Mouse (Mus musculus) kidney, adult 8-10 months (tissue): ENCODE measurements at regions not wholly inside any gene's neighbourhood (a gene's known extent, or its start where the extent isn't known, plus 50 kb on each side); places are given as distances from the start of the nearest gene placed in this dataset.

ENCODE experiments used
- DNase-seq, 2 experiments: peaks; one replicate each; pipeline ENCODE4 v3.0.0; 2022

DNA sequence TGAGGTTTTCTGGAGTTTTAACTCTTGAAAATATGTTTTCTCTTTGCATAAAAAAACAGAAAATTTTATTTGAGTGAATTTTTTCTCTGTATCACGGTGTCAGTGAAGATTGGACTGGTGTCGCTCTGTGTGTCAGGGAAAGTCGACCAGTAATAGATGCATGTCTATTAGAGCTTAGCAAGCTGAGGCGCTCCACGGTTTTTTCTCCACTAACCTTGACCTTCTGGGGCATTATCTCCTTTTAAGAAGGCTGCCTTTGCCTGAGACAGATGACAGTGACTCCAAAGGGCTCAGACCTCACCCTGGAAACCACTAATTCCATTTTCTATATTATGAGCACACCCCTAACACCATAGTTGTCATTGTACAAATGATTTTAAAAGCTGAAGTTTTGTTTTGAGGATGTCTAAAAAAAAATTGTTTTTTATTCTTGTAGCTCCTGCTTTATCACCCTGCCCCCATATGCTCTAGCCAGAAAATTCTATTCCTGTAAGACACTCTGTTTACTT, 561.8 kb downstream of the Gm43517 start:
- DNase-seq: no peak

DNA sequence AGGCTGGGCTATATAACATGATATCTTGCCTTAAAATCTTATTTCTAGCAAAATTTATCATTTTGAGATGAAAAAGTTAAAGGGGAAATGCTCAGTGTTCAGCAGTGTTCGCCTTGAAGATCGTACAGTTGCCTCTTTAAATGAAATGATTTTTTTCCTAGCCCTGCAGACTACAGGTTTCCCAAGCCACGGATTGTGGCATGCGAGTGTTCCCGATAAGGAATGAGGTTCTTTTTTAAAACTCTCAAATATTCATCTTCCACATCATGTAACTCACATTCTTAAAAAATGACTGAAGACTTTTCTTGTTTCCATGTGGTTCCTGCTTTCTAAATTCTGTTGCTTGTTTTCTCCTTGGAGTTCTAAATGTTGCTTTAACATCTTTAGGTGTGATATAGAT, 566.0 kb downstream of the Gm43517 start:
- DNase-seq: no peak

DNA sequence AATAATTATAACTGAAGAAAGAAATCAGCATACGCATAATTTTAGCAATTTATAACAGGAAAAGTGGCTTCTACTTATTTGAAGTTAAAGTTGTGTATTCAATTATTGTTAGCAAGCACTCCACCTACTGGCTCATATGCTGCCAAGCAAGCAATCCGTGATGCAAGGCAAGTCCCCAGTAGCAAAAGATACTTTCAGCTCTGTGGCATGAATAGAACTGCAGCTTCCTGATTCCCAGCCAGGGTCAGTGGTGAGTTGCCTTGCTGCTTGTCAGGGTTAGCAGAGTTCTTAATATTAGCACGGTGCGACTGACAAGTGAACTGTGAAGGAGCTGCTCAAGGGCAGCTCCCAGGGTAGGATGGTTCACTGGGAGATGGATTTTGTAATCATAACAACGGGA, 566.8 kb downstream of the Gm43517 start:
- DNase-seq: no peak

DNA sequence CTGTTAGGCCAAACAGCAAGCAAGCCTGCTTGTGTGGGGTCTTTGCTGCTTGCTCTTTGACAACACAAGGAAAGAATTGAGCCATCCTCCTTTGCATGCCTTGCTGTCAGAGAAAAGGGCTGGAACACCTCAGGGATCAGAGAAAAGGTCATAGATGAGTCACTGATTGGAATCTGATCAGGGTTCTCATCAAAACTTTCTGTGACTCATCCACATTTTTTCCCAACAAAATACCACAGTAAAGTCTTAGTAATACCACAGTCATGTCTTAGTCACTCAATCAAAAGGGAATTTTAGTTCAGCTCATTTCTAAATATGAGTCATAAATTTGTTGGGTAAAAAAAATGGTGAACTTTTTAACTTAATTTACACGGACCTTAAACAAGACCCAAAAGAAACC, 583.1 kb downstream of the Gm43517 start:
- no peak for DNase-seq

DNA sequence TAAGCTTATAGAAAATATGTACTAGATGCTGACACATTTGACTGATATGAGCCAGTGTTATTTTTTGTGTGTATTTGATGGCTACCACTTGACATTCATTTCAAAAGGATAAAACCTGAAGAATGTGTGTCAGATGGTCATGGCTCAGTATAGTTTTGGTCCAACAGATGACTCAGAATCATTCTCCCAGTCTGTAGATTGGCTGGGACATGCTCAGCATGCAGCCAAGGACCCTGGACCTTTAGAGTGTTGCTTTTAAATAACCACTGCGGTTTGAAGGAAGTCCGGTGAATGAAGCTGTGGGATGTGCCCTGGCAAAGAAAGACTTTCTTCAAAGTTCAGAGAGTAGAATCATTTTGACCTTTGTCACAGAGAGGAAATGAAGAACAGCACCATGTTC, 584.6 kb downstream of the Gm43517 start:
- DNase-seq: no peak

DNA sequence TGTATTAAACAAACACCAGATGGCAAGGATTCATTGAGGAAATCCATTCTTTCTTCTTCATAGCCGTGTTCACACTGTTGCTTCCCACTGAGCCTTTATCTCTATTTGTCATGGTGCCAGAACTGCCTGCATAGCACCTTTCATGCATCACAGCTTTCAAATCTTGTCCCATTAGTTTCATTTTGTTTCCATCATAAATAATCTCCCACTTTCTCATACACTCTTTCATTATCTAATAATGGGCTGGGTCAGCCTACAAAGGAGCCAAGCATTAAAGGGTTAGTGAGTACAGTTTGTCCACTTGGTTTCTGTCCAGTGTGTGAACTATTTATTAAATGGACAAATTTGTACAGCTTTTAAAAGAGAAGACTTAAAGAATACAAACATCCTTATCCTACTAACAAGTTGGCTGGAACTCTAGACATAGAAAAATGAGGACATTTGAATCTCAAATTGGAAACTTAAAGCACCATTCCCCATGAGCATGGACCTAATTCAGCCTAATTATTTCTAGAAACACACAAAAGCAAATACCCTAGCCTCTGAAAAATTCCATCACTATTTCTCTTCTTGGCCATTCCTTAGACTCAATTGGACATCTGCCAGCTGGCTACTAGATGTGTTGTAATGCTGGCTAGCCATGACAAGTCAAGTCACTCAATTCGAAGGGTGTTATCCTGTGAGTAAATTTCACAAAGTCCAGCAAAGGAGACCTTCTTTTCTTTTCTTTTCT, 589.8 kb downstream of the Gm43517 start:
- no peak for DNase-seq

DNA sequence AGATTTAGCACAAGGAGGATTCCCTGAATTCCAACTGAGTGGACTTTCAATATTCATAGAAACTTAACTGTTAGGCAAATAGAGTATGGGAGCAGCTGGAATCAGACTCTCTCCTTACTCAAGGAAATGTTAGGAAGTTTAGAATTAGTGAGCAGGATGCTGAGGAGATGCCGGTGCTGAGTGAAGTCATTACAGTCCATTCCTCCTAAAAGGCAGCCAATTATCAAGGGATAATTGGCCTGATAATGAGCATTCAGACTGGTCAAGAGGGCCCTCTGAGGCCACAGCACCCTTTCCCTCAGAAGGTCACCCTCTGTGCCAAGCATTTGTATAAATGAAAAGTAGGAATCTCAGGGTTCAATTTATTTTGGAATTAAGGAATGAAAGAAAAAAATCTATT, 590.6 kb downstream of the Gm43517 start:
- no peak for DNase-seq

- DNase-seq: no peak
Observed at GRCm38 (mm10) chr12:49992501-49993079, 607.6 kb downstream of the Gm43517 start.

DNA sequence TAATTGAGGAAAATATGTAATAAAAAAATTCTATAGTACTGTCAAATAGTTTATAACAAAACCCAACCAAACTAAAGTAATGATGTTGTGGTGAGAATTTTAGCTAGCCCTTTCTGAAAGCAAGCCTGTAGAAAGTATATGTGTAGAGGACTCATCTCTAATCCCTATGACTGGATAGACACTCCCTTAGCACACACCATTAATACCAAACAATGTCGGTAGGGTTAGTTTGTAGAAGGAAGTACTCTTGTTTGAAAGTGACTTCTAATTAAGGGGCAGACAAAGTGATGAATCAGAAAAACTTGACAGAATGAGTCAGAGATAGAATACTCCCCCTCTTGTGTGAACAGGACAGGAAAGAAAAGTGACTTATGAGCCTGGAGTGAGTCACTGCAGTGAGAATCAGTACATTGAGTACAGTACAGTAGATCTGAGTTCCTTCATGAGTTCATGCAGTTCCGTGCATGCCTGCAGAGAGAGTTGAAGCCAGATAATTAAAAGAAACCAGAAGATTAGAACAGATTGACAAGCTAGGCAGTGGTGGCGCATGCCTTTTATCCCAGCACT, 610.0 kb downstream of the Prkd1 start:
- no peak for DNase-seq

DNA sequence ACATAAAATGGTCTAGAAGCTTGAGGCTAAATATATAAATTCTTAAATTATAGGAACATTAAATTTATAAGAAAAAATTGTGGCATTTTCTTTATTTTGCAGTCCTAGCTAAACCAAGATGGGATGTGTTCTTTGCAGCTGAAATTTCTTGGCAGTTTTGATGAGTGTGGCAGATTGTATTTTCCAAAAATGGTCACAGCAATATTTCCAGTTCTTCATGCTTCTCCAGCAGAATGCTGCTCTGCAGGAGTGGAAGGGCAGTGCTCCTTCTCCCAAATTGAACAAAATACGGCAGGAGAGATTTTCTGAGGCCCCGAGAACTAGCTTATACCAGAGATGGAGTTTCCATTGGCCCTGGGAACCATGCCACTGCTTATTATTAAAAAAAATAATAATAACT, 587.6 kb downstream of the Prkd1 start:
- no peak for DNase-seq

- no peak for DNase-seq
Observed at GRCm38 (mm10) chr12:50066394-50066793, 582.5 kb downstream of the Prkd1 start.

- peak; percentile 15 to 31 for DNase-seq
Observed at GRCm38 (mm10) chr12:50071797-50072196, 577.1 kb downstream of the Prkd1 start.

GRCm38 (mm10) chr12:50072359-50072758, 576.5 kb downstream of the Prkd1 start:
- DNase-seq: no peak

DNA sequence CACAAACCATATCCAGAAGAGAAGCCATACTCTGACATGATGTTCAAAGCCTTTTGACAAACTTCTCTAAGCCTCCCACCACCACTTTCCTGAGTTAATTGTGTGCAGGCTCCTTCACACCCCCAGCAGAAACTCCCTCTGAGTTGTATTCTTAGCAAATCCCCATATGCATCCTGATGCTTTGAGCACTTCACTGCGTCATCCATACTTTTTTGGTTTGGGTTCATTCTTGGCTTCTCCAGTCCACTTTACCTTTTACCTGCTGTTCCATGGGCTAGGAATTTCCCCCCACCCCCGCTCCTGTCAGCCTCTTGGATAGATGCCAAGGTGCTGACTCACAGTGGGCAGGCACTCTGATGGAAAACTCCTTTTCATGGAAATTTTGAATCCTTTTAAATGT, 575.2 kb downstream of the Prkd1 start:
- peak in 1 of 2 experiments; percentile 4 for DNase-seq

DNA sequence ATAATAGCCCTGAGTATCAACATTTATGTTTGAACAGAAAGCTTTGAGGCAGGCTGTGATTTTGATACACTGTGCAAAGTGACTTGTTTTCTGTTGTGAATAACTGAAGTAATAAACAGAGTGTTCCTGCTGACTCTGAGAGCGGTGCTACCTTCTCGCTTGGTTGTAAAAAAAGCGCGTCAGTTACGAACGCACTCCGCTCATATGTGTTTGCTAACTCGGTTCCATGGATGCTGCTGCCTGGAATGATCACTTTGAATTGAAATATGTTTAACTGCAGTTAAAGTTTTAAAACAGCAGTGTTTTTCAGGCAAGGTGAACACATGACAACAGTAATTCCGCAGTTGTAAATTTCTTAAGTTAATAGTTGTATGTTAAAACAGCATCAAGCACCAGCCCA, 567.7 kb downstream of the Prkd1 start:
- DNase-seq: no peak

- DNase-seq: no peak
Observed at GRCm38 (mm10) chr12:50081571-50081970, 567.3 kb downstream of the Prkd1 start.

- no peak for DNase-seq
Observed at GRCm38 (mm10) chr12:50084517-50084916, 564.4 kb downstream of the Prkd1 start.

DNA sequence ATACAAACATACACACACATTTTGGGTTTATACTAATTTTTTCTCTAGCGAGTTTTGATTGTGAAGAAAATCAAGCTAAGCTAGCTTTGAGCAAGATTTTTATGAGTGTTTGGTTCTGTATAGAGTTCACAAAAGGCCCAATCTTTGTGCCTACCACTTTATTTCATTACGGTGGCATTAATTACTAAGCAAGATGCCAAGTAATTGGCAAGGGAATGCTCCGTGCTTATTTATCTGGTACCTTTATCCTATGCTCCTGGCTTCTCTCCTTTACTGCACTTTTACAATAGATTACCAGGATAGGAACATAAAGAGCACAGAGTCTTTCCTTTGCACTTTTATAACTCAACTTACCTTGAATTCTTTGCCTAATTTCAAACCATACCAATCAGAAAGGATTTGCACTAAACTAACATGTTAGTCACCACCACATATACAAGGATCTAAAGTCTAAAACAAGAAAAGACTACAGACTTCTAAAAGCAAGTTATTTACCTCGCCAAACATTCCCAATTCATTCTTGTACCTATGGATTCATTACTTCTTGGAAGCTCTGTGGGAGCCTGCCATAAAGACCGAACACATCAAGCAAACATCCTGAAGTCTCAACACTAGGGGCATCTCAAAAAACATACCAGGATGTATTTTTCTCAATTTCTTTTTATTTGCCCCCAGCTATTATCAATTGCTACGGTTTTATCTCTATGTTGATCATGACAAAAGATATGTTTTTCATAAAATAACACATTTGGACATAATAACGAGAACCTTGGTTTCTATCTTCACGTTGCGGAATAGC, 537.5 kb downstream of the Prkd1 start:
- DNase-seq: no peak

- DNase-seq: no peak
Observed at GRCm38 (mm10) chr12:50112081-50112491, 536.8 kb downstream of the Prkd1 start.

DNA sequence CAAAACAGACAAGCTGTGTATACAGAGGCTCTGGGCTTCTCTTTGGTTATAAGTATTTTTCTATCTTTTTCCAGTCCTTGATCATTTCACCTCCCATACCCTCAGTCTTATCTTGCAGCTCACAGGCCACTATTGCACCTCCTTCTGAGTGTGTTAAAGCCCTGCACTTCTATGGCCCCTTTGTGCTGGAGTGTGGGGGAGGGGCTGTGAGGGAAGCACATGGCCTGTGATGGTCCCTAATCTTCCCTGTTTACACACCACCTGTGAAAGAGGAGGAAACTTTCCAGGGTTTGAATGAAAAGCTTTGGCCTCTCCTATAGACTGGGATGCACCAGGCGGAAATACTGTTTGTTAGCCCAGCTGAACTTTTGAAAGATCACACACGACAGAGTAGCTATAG, 533.0 kb downstream of the Prkd1 start:
- no peak for DNase-seq

GRCm38 (mm10) chr12:50118346-50118745, 530.6 kb downstream of the Prkd1 start:
- no peak for DNase-seq

- DNase-seq: no peak
Observed at GRCm38 (mm10) chr12:50122145-50122544, 526.8 kb downstream of the Prkd1 start.

DNA sequence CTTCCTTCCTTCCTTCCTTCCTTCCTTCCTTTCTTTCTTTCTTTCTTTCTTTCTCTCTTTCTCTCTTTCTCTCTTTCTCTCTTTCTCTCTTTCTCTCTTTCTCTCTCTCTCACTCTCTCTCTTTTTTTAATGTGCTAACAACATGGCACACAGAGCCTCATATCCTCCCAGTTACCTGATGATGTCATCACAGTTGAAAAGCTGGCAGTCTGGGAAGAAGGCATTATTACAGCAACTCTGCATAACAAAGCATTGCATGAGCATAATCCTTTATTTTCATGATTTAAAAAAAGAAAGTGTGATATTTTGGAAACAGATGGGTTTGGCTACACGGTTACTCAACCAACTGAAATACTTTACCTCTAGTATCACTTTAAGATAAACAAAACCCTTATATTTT, 525.9 kb downstream of the Prkd1 start:
- no peak for DNase-seq

GRCm38 (mm10) chr12:50158143-50158542, 490.8 kb downstream of the Prkd1 start:
- no peak for DNase-seq
